Mouse (Mus musculus): Measurements from ENCODE around the gene Igf2bp2. TPM values are rescaled to one million over a fixed set of nuclear protein-coding genes. Genes with fewer than 3 reads are reported as not detected.

Gene Igf2bp2
- polyA plus RNA-seq, 1 experiment from 2014 or later: 84.4 TPM

GRCm38 (mm10) chr16:22100067-22100466 lies 63.0 kb downstream of the Igf2bp2 start:
- no peaks in the 10 kb centered on the region for H3K9me3 ChIP-seq (replicated peaks)
- peaks cover 8% of the 10 kb centered on the region; the same call in 1 of the 2 replicates for H3K36me3 ChIP-seq
- WGBS: 81% methylated on average over 2 of the region's 2 CpGs
- H3K4me2 ChIP-seq (replicated peaks): no peak overlapping the region
- no peaks in the 10 kb centered on the region for H3K27me3 ChIP-seq
- no peak for ATAC-seq (ENCODE audit: insufficient number of reproducible peaks, low FRiP score, low TSS enrichment, low read depth)
- no peak overlapping the region for H3K27ac ChIP-seq (replicated peaks)
- H3K4me3 ChIP-seq (replicated peaks): no peak overlapping the region
- H3K4me1 ChIP-seq: peaks cover 10% of the 10 kb centered on the region
- H3K9ac ChIP-seq: no peak overlapping the region

GRCm38 (mm10) chr16:22097659-22098058 lies 65.4 kb downstream of the Igf2bp2 start:
- H3K4me3 ChIP-seq (replicated peaks): no peak overlapping the region
- H3K9me3 ChIP-seq (replicated peaks): no peaks in the 10 kb centered on the region
- H3K27ac ChIP-seq (replicated peaks): no peak overlapping the region
- no peak for ATAC-seq (ENCODE audit: insufficient number of reproducible peaks, low FRiP score, low TSS enrichment, low read depth)
- 39% methylated on average over 7 of the region's 7 CpGs for WGBS
- peaks cover 8% of the 10 kb centered on the region; the same call in 1 of the 2 replicates for H3K36me3 ChIP-seq
- H3K4me1 ChIP-seq: peaks cover 10% of the 10 kb centered on the region
- no peak overlapping the region for H3K4me2 ChIP-seq (replicated peaks)
- no peaks in the 10 kb centered on the region for H3K27me3 ChIP-seq
- H3K9ac ChIP-seq: no peak overlapping the region

DNA sequence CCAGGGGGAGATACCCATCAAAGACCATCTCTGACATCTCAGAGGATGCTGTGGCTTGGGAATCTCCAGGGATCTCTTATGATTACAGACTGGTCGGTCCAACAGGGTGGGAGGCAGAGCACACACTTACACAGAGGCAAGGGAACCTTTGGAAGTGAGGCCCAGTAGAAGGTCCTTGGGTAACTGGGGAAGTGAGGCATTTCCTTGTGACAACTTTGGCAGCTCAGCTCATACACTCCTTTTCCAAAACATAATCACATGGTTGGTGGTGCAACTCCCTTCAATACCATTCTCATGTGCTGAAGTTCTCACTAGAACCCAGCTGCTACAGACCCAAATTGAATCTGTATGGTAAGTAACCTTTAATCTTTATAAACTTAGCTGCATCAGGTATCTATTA lies 67.3 kb downstream of the Igf2bp2 start:
- Histone ChIP-seq H3K4me1 (peaks cover 10% of the 10 kb centered on the region), H3K27me3 (no peaks in the 10 kb centered on the region), H3K4me2 (replicated peaks) (no peak overlapping the region), H3K27ac (replicated peaks) (no peak overlapping the region), H3K4me3 (replicated peaks) (no peak overlapping the region), H3K9ac (no peak overlapping the region), H3K9me3 (replicated peaks) (no peaks in the 10 kb centered on the region), H3K36me3 (0 out of 2 replicates have a peak, but pooled peaks cover 8% of the 10 kb centered on the region)
- no peak for ATAC-seq (ENCODE audit: insufficient number of reproducible peaks, low FRiP score, low TSS enrichment, low read depth)
- WGBS: 90% methylated on average over 1 of the region's 1 CpGs

DNA sequence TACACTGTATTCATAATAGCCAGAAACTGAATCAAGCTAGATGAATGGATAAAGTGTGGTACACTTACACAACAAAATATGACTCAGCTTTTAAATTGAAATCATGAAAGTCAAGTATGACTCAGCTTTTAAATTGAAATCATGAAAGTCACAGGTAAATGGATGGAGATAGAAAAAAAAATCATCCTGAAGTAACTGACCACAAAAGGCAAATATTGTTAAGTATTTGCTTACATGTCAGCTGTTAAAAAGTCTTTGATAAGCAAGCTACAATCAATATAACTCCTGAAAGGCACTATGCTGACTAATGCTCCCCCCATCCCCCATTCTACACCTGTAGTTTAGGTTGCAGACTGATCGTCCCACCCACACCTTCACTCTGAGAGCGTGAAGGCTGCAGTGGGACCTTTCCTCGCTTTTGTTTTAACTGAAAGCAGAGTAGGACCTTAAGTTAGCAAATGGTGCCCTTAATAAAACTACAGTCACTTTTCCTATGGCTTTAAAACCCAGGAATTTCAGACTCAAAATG lies 71.8 kb downstream of the Igf2bp2 start:
- no peak for ATAC-seq (ENCODE audit: insufficient number of reproducible peaks, low FRiP score, low TSS enrichment, low read depth)
- Histone ChIP-seq H3K9me3 (replicated peaks) (no peaks in the 10 kb centered on the region), H3K36me3 (peaks cover 13% of the 10 kb centered on the region; the same call in 1 of the 2 replicates), H3K27ac (replicated peaks) (no peak overlapping the region), H3K9ac (no peak overlapping the region), H3K27me3 (no peaks in the 10 kb centered on the region), H3K4me3 (replicated peaks) (no peak overlapping the region), H3K4me1 (no peaks in the 10 kb centered on the region), H3K4me2 (replicated peaks) (no peak overlapping the region)
- 70% methylated on average over 3 of the region's 3 CpGs for WGBS

DNA sequence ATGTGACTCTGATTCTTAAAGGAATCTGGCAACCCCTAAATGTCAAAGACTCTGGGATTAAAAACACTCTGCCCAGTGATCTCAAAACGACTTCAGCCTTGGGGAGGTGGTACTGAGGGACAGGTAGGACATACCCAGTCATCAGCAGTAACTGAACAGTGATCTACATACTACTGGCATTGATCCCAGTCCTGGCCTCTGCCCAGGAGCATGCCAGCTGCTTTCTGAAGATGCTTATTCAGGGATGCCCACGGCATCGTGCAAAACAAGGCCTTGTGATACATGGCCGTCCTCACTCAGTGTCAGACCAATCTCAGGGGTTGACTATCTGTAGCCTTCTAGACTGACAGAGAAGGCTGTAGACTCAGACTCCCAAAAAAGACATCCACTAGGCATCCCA lies 77.7 kb downstream of the Igf2bp2 start:
- WGBS: 89% methylated on average over 4 of the region's 4 CpGs

DNA sequence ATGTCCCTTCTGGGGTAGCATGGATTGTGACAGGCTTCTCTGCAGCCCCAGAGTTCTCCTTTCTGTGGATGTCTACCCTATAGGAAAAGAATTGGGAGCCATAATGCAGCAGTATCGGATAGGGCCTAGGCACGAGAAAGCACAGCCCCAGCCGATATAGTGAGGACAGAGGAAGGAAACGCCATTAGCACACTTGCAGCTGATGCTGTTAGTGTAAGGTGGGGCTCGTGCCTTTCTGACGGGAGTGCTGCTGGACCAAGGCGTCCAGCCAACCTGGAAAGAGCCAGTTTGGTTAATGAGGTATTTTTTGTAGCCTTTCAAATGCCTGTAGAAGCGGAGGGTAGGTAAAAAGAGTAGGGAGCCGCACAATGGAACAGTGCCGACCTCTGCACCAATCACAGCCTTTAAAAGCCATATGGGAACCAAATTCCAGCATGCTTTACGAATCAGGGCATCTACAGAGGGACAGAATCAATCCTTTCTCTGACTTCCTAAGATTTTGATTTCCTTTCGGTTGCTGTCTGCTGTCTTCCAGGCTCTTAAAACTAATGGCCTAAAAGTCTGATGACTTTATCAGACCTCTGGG lies 82.9 kb downstream of the Igf2bp2 start:
- no peak overlapping the region for H3K9ac ChIP-seq
- H3K27ac ChIP-seq (replicated peaks): no peak overlapping the region
- H3K4me2 ChIP-seq (replicated peaks): no peak overlapping the region
- no peak for ATAC-seq (ENCODE audit: insufficient number of reproducible peaks, low FRiP score, low TSS enrichment, low read depth)
- WGBS: 89% methylated on average over 12 of the region's 12 CpGs
- no peaks in the 10 kb centered on the region for H3K4me1 ChIP-seq
- H3K27me3 ChIP-seq: no peaks in the 10 kb centered on the region
- H3K4me3 ChIP-seq (replicated peaks): no peak overlapping the region
- H3K36me3 ChIP-seq: peaks cover 71% of the 10 kb centered on the region
- no peaks in the 10 kb centered on the region for H3K9me3 ChIP-seq (replicated peaks)

More for the DNA sequence above, 77.7 kb downstream of the Igf2bp2 start:
- Histone ChIP-seq H3K27me3 (no peaks in the 10 kb centered on the region), H3K9me3 (replicated peaks) (no peaks in the 10 kb centered on the region), H3K4me2 (replicated peaks) (no peak overlapping the region), H3K4me1 (no peaks in the 10 kb centered on the region), H3K27ac (replicated peaks) (no peak overlapping the region), H3K4me3 (replicated peaks) (no peak overlapping the region), H3K9ac (no peak overlapping the region), H3K36me3 (peaks cover 45% of the 10 kb centered on the region)
- no peak for ATAC-seq (ENCODE audit: insufficient number of reproducible peaks, low FRiP score, low TSS enrichment, low read depth)

DNA sequence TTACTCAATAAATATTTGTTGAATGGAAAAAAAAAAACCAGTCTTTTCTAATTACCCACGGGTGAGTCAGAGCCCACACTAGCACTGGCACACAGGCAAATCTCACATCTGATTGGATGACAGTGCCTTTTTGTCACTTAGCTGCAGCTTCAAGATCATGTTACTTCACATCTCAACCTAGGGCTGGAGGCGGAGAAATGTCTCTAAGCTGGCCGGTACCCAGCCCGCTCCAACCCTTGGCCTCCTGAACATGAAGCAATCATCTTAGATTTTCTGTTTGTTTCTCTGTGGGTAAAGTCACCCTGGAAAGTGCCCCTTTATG lies 86.5 kb downstream of the Igf2bp2 start:
- H3K4me2 ChIP-seq (replicated peaks): no peak overlapping the region
- H3K9ac ChIP-seq: no peak overlapping the region
- 0 out of 2 replicates have a peak, but pooled peaks cover under 1% of the 10 kb centered on the region for H3K4me1 ChIP-seq
- H3K36me3 ChIP-seq: peaks cover 85% of the 10 kb centered on the region
- H3K4me3 ChIP-seq (replicated peaks): no peak overlapping the region
- no peak overlapping the region for H3K27ac ChIP-seq (replicated peaks)
- WGBS: 48% methylated on average over 4 of the region's 4 CpGs
- no peaks in the 10 kb centered on the region for H3K27me3 ChIP-seq
- ATAC-seq (ENCODE audit: insufficient number of reproducible peaks, low FRiP score, low TSS enrichment, low read depth): no peak; the same call in 1 of the 2 replicates
- H3K9me3 ChIP-seq (replicated peaks): no peaks in the 10 kb centered on the region

GRCm38 (mm10) chr16:22075829-22076619 lies 87.1 kb downstream of the Igf2bp2 start:
- Histone ChIP-seq H3K9ac (no peak overlapping the region), H3K4me2 (replicated peaks) (no peak overlapping the region), H3K4me1 (0 out of 2 replicates have a peak, but pooled peaks cover 3% of the 10 kb centered on the region), H3K27me3 (no peaks in the 10 kb centered on the region), H3K27ac (replicated peaks) (no peak overlapping the region), H3K36me3 (peaks cover 83% of the 10 kb centered on the region), H3K9me3 (replicated peaks) (no peaks in the 10 kb centered on the region), H3K4me3 (replicated peaks) (no peak overlapping the region)
- WGBS: 36% methylated on average over 5 of the region's 5 CpGs
- ATAC-seq (ENCODE audit: insufficient number of reproducible peaks, low FRiP score, low TSS enrichment, low read depth): no peak

DNA sequence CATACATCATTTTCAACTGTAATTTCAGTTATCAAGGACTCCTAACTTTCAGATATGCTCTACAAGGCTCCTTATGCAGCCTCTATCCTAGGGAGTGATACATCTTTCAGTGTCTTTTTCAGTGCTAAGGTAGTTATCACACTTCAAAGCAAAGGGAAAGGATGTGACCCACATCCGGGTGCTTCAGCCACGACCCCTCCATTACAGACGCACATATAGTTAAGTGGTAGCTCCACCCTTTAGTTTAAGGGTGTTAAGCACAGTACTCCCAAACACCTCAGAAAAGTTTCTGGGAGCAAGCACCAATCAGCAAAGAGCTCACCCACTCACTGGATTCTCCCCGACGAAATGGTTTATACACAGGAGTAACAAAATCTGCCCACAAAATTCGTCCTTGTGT lies 88.0 kb downstream of the Igf2bp2 start:
- ATAC-seq (ENCODE audit: insufficient number of reproducible peaks, low FRiP score, low TSS enrichment, low read depth): no peak
- 0 out of 2 replicates have a peak, but pooled peaks cover 3% of the 10 kb centered on the region for H3K4me1 ChIP-seq
- peaks cover 83% of the 10 kb centered on the region for H3K36me3 ChIP-seq
- H3K4me3 ChIP-seq (replicated peaks): no peak overlapping the region
- H3K27me3 ChIP-seq: no peaks in the 10 kb centered on the region
- no peak overlapping the region for H3K4me2 ChIP-seq (replicated peaks)
- no peak overlapping the region for H3K27ac ChIP-seq (replicated peaks)
- no peaks in the 10 kb centered on the region for H3K9me3 ChIP-seq (replicated peaks)
- no peak overlapping the region for H3K9ac ChIP-seq
- WGBS: 75% methylated on average over 6 of the region's 6 CpGs

- ATAC-seq (ENCODE audit: insufficient number of reproducible peaks, low FRiP score, low TSS enrichment, low read depth): no peak
- Histone ChIP-seq H3K4me3 (replicated peaks) (no peak overlapping the region), H3K4me2 (replicated peaks) (no peak overlapping the region), H3K9ac (no peak overlapping the region; the same call in 1 of the 2 replicates), H3K27me3 (no peaks in the 10 kb centered on the region), H3K9me3 (replicated peaks) (no peaks in the 10 kb centered on the region), H3K4me1 (0 out of 2 replicates have a peak, but pooled peaks cover 3% of the 10 kb centered on the region), H3K27ac (replicated peaks) (no peak overlapping the region), H3K36me3 (peaks cover 78% of the 10 kb centered on the region)
- 64% methylated on average over 7 of the region's 7 CpGs for WGBS
These were observed 91.7 kb downstream of the Igf2bp2 start for GRCm38 (mm10) chr16:22071361-22071760.

DNA sequence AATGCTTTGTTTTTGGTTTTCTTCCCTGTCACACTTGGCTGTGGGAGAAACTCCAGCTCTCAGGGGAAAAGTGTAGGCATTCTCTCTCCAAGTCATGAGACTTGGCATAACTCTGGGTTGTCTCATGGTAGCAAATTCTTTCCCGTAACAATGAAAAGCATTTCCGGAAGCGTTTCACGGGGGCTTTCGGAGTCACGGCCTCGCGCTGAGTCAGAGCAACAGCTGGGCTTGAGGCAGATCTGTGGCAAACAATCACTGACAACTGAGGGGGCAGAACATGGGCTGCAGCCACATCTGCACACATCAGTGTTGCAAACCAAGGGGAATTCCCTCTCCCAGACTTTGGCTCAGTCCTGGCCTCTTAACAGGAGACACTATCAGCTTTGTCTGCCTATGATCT lies 95.7 kb downstream of the Igf2bp2 start:
- H3K27me3 ChIP-seq: no peaks in the 10 kb centered on the region
- H3K36me3 ChIP-seq: peaks cover 83% of the 10 kb centered on the region
- H3K27ac ChIP-seq (replicated peaks): no peak overlapping the region
- H3K4me1 ChIP-seq: 0 out of 2 replicates have a peak, but pooled peaks cover 3% of the 10 kb centered on the region
- H3K9ac ChIP-seq: no peak overlapping the region
- no peaks in the 10 kb centered on the region for H3K9me3 ChIP-seq (replicated peaks)
- no peak for ATAC-seq (ENCODE audit: insufficient number of reproducible peaks, low FRiP score, low TSS enrichment, low read depth)
- no peak overlapping the region for H3K4me3 ChIP-seq (replicated peaks)
- no peak overlapping the region for H3K4me2 ChIP-seq (replicated peaks)
- WGBS: 65% methylated on average over 8 of the region's 8 CpGs

Measured in embryonic facial prominence, embryonic 15.5 days (tissue).